Mouse (Mus musculus) adrenal gland, adult 18-20 months (tissue): ENCODE data around the gene Ncl. TPM values are rescaled to one million over a fixed set of nuclear protein-coding genes. Genes with fewer than 3 reads are reported as not detected.
"Not testable (repeated sequence)": the region's sequence is repeated elsewhere in the genome, so short reads cannot be mapped to it uniquely, and the experiment has no call there.

Experiments used
- DNase-seq, 2 experiments: peaks; one replicate each; pipeline ENCODE4 v3.0.0; 2021 to 2022; ENCODE audit warnings: low spot score in 2 of 2
- total RNA-seq, 2 experiments: library from RNA; stranded (reverse); gene quantifications; 1 replicate in 1 of 2; 2 replicates in 1 of 2; pipeline ENCODE4 v1.2.3; 2021

Gene Ncl
- total RNA-seq, 2 experiments from 2014 or later = 158 to 212 TPM

DNA sequence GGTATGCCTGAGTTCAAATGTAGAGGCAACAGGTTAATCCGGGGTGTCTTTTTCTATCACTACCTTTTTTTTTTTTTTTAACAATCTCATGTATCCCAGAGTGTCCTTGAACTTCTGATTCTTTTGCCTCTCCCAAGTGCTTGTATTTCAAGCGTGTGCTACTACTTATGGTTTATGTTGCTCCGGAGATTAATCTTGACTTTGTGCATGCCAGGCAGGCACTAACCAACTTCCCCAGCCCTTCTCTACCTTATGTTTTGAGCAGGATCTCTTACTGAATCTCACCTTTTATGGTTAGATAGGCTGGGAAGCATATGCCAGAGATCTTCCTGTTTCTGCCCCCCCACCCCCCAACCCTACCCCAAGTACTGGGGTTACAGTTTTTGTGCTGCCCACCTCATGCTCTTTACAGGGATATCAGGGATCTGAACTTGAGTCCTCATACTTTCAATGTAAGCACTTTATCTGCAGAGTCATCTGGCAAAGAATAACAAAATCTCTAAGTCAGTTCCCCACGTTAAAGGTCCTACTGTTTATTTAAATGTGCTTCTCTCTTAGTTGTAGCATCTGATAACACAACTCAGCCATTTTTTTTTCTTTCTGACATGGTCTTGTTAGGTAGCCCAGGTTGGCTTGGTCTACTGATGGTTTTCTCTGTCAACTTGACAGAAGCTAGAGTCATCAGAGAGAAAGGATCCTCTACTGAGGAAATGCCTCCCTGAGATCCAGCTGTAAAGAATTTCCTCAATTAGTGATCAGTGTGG, 2.8 kb upstream of the Ncl start:
- no peak for DNase-seq

- DNase-seq = no peak
These were observed 1.2 kb upstream of the Ncl start for GRCm38 (mm10) chr1:86360441-86360840.

- no peak for DNase-seq
These were observed 589 bp upstream of the Ncl start for GRCm38 (mm10) chr1:86359798-86360179.

GRCm38 (mm10) chr1:86358229-86358905, 833 bp downstream of the Ncl start:
- no peak for DNase-seq

- no peak for DNase-seq
These were observed 5.0 kb downstream of the Ncl start for GRCm38 (mm10) chr1:86354186-86354585.

DNA sequence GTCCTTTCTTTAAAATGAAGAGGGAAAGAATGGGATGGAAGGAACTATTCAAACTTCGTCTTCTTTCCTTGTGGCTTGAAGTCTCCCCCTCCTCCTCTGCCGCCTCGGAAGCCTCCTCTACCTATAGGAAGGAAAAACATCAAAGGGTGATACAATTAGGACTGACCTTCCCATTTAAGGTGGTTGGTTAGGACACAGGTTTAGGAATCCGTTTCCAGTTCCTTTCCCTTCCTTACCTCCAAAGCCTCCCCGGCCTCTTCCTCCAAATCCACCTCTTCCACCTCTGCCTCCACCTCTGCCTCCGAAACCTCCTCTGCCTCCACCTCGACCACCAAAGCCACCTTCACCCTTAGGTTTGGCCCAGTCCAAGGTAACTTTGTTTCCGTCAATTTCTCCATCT, 8.6 kb downstream of the Ncl start:
- DNase-seq = no peak

GRCm38 (mm10) chr1:86349696-86350095, 9.5 kb downstream of the Ncl start:
- DNase-seq = no peak

DNA sequence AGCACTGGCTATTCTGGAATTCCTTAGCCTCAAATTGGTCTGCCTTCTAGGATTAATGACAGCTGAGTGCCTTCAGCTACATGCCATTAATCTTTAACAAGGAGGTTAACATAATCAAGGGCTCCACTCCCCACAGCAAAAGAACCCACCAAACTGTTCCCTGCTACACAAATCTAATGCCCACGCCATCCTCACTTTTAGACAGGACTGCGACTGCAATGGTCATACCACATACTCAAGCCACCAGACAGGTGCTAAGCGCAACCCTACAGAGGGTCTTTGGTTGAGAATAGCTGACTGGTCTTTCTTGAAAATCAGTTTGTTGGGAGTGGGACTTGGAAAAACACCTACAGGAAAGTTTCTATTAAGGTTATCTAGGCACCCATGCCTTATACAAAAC, 10.0 kb downstream of the Ncl start:
- DNase-seq = no peak

DNA sequence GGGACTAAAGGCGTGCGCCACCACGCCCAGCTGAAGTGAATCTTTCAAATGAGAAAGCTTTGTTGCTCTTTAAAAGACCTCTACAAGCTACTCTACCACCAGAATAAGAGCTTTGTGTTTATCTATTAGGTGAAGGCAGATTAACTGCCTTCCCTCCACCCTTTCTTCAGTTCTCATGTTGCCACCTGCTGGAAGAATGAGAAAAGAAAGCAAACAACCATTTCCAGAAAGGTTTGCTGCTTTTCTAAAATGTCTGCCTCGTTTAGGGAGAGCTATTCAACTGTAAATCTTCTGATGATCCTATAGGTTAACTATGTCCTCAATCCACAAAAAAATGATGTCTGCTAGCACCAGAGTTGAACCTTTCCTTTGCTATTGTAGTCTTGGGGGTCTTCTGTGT, 10.4 kb downstream of the Ncl start:
- no peak for DNase-seq

GRCm38 (mm10) chr1:86348083-86348482, 11.1 kb downstream of the Ncl start:
- DNase-seq = no peak

- DNase-seq = no peak
These were observed 11.5 kb downstream of the Ncl start for GRCm38 (mm10) chr1:86347716-86348045.

GRCm38 (mm10) chr1:86346851-86347715, 12.1 kb downstream of the Ncl start:
- DNase-seq = no peak

GRCm38 (mm10) chr1:86345956-86346355, 13.2 kb downstream of the Ncl start:
- no peak for DNase-seq

- no peak for DNase-seq
These were observed 14.1 kb downstream of the Ncl start for GRCm38 (mm10) chr1:86345069-86345468.

DNA sequence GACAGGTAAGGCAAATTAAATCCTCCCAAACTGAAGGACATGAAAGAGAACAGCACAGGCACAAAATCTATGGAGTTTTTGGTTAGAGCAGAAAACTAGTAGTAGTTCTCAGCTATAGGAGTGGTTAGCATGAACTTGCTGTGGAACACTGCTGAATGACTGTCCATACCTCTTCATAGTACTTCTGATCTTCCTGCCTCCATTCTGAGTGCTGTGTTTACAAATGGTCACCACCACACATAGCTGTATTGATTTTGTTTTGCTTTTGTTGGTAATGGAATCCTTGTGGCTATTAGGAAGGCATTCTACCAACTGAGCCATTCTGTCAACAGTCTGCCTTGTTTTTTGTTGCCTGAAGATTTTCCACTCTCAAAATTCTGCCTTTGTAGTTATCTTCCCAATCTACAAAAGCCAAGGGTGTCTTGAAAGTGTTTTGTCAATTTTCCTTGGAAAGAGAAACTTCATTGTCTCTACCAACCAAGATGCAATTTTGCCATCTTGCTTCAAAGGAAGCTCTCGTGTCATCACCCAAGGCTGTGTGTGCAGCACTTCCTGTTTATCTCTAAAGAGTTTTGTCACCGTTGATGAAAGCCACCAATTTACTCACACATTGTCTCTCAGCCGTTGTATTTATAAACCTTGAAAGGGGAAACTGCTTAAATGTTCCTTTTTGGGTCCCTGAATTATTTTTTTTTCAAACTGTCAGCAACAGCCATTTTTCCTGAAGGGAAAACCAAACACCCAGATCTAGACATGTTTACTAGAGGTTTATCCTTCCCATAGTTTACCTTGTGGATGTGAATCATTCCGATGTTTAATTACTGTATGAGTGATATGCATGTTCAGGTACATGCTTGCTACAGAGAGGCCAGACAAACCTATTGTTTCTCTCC, 15.0 kb downstream of the Ncl start:
- no peak for DNase-seq

DNA sequence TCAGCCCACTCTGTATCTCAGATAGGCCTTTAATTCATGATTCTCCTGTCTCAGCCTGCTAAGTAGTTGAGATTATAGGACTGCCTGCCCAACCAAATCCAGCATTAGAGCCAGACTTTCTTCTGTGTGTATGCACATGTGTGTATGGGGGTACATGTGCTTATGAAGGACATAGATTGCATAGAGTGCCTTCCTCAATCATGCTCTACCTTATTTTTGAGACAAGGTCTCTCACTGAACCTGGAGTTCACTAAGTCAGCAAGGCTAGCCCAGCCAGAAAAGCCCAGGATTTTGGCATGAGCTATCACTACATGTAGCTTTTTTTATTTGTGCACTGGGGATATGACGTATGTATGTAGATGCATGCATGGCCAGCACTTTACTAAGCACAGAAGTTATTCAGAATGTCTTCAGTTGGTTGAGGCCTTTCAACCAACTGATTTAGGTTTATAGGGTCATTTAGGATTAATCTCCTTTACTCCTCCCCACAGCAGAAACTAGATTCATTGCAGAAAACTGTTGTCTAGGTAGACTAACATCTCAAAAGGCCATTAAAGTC, 16.0 kb downstream of the Ncl start:
- no peak for DNase-seq

DNA sequence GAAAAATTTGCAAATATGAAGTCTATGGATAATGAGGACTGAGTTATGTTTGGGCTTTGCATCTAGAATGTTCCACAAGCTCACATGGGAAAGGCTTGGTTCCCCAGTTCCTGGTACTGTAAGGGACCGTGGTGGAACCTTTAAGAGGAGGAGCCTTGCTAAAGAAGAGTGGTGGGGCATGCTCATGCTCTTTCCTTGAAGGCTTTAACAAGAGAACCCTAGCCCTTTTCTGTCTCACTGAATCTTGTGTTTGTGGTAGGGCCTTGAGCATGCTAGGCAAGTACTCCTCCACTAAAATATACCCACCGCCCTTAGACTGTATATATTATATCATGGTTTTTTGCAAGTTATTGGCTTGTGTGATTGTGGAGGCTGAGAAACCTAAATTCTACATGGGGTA, 16.8 kb downstream of the Ncl start:
- DNase-seq = no peak

DNA sequence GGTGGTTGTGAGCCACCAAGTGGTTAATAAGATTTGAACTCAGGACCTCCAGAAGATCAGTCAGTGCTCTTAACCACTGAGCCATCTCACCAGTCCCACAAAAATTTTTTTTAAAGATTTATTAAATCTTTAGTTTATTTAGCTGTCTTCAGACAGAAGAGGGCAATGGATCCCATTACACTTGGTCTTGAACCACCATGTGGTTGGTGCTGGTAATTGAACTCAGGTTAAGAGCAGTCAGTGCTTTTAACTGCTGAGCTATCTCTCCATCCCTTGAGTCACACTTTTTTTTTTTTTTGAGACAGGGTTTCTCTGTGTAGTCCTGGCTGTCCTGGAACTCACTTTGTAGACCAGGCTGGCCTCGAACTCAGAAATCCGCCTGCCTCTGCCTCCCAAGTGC, 18.1 kb downstream of the Ncl start:
- DNase-seq = not testable (repeated sequence)

DNA sequence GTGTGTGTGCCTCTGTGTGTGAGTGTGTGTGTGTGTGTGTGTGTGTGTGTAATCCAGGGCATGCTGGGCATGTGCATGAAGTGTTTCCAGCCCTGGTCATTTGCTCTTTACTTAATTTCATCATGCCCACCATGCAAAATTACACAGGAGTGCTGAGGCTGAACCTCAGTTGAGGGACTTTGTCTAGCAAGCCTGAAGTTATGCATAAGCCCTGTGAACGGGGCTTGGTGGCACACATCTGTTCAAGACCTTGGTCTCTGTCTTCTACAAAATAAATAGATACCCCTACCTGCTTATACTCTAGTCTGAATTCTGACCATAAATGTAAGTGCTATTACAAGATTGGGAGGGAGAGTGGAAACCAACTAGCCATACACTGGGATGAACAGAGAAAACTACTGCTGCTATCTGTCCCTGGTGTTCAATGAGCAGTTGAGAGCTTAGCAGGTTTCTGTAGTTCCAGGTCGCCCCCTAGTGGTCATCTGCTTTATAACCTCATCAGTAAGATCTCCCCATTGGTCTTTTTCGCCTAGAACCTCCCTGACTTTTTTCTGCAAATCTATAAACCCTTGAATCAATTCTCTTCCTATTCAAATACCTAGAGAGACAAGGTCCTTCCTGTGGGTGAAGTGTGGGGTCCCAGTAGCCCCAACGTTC, 19.9 kb downstream of the Ncl start:
- DNase-seq = peak; percentile 72 to 83

DNA sequence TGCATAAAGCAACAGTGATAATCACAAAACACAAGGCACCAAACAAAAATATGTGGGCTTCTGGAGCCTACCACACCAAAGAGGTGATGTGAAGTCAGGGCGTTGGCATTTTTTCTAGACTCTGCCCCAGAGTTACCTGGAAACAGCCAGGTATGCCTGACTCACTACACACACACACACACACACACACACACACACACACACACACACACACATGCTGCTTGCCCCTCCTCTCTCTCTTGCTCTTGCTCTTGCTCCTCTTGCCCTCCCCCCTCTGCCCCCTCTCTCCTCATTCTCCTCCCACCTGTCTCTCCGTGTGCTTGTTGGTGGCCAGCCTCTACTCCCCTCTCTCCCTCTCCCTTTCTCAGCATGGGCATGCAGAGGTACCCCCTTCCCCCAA, 22.9 kb downstream of the Ncl start:
- DNase-seq = no peak
